Mouse (Mus musculus) cortical plate, adult 2 months (tissue): ENCODE measurements around the gene Fgd2.

Experiments used
- CTCF ChIP-seq: fragments of 200-500 bp; IDR thresholded peaks from 2 replicates; pipeline ENCODE4 v1.5.1; 2011; ENCODE audit warnings: mild to moderate bottlenecking, control low read depth, low read length; ENCODE audit not compliant: insufficient read depth; ENCODE audit errors: extremely low read depth
- POLR2A ChIP-seq: fragments of 200-500 bp; IDR thresholded peaks from 2 replicates; pipeline ENCODE4 v1.6.1; 2011; ENCODE audit warnings: mild to moderate bottlenecking, low read length, control low read depth; ENCODE audit not compliant: insufficient read depth; ENCODE audit errors: extremely low read depth

- TF ChIP-seq CTCF (no peak), POLR2A (no peak)
These were observed 8.0 kb downstream of the Fgd2 start for GRCm38 (mm10) chr17:29368726-29369125.
